Mouse (Mus musculus) ES-E14 (cell line): ENCODE results near the gene Klf12. TPM values are rescaled to one million over a fixed set of nuclear protein-coding genes. Genes with fewer than 3 reads are reported as not detected.

Experiments
- DNase-seq: peaks from one replicate; pipeline ENCODE4 v3.0.0-alpha.2; 2013; ENCODE audit warnings: low read depth, low spot score
- H3K27ac ChIP-seq: 2 replicates; pipeline ENCODE4 v1.5.1; 2012; ENCODE audit warnings: low read depth, mild to moderate bottlenecking, low read length, moderate library complexity, mixed read lengths; ENCODE audit not compliant: poor library complexity, insufficient read depth, severe bottlenecking
- H3K36me3 ChIP-seq: 2 replicates; pipeline ENCODE4 v1.6.1; 2012; ENCODE audit warnings: mild to moderate bottlenecking, low read length, moderate library complexity, mixed read lengths; ENCODE audit not compliant: control insufficient read depth, poor library complexity, insufficient read depth, severe bottlenecking
- H3K4me1 ChIP-seq, 2 experiments: fragments of 150-350 bp in 1 of 2; sonication (generic) in 1 of 2; 2 replicates each; pipeline ENCODE4 v1.6.1; 2012; ENCODE audit warnings: low read length in 2 of 2, mild to moderate bottlenecking in 1 of 2, mixed read lengths in 1 of 2; ENCODE audit not compliant: control insufficient read depth in 2 of 2, insufficient read depth in 2 of 2, poor library complexity in 1 of 2
- H3K4me3 ChIP-seq, 2 experiments: fragments of 150-350 bp in 1 of 2; sonication (generic) in 1 of 2; 2 replicates each; pipeline ENCODE4 v1.5.1; 2012; ENCODE audit warnings: low read length in 2 of 2, low read depth in 1 of 2, mild to moderate bottlenecking in 1 of 2, mixed read lengths in 1 of 2; ENCODE audit not compliant: insufficient read depth in 1 of 2, poor library complexity in 1 of 2, severe bottlenecking in 1 of 2
- H3K9ac ChIP-seq: 2 replicates; pipeline ENCODE4 v1.6.1; 2012; ENCODE audit warnings: low read depth, mild to moderate bottlenecking, low read length, mixed read lengths; ENCODE audit not compliant: poor library complexity, insufficient read depth, severe bottlenecking
- H3K9me3 ChIP-seq: fragments of 150-350 bp; sonication (generic); 2 replicates; pipeline ENCODE4 v1.6.1; 2012; ENCODE audit warnings: low read depth, mild to moderate bottlenecking, low read length; ENCODE audit not compliant: control insufficient read depth, insufficient read depth
- CHD2 ChIP-seq: IDR thresholded peaks from 2 replicates; pipeline ENCODE4 v1.6.1; 2014; ENCODE audit warnings: mild to moderate bottlenecking, low read depth, low read length, inconsistent platforms
- HCFC1 ChIP-seq: IDR thresholded peaks from 2 replicates; pipeline ENCODE4 v1.6.1; 2012; ENCODE audit warnings: low read length, inconsistent platforms, borderline replicate concordance; ENCODE audit not compliant: insufficient read depth
- MAFK ChIP-seq: IDR thresholded peaks from 2 replicates; pipeline ENCODE4 v1.6.1; 2014; ENCODE audit warnings: mild to moderate bottlenecking, low read depth, low read length, inconsistent platforms; ENCODE audit not compliant: insufficient read depth
- ZC3H11A ChIP-seq: IDR thresholded peaks from 2 replicates; pipeline ENCODE4 v1.6.1; 2012; ENCODE audit warnings: low read depth, mild to moderate bottlenecking, inconsistent platforms, low read length, borderline replicate concordance
- ZNF384 ChIP-seq: IDR thresholded peaks from 2 replicates; pipeline ENCODE4 v1.6.1; 2012; ENCODE audit warnings: low read depth, low read length, inconsistent platforms
- in situ Hi-C, 2 experiments: fragments of 600-800 bp; cut with MboI; formaldehyde crosslinking; loops; one replicate each; pipeline ENCODE4 v1.15.1; 2025; ENCODE audit warnings: low sequenced_read_pairs in 2 of 2, inconsistent platforms in 1 of 2; ENCODE audit not compliant: unreplicated experiment in 2 of 2
- total RNA-seq: library from RNA; depleted of rRNA; stranded (reverse); fragments of 300-350 nt; gene quantifications from 2 replicates; pipeline ENCODE4 v1.2.3, GENCODE M21; 2012

The Klf12 gene
- total RNA-seq, 1 experiment, result 8.7 TPM

DNA sequence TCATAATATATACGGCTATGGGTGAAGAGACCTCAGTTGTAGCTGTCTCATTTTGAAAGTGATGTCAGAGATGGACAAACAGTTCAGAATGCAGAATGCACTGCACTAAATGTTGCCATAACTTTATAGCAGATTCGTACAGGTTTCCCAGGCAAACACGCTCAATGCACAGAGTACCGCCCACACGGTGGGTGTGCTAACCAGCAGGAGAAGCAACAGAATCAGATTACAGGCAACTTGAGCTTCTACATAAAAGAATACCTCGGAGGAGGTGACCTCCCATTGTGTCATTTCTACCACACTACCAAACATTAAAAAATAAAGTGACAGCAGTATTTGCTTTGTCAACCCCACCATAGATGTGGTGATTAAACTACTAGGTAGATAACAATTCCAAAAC lies 171.1 kb downstream of the Klf12 start:
- TF ChIP-seq MAFK, result no peak
- TF ChIP-seq CHD2, result no peak
- TF ChIP-seq ZNF384, result no peak
- TF ChIP-seq ZC3H11A, result no peak
- no peak for TF ChIP-seq HCFC1
- H3K27ac ChIP-seq, result no peak overlapping the region
- DNase-seq, result no peak
- H3K9ac ChIP-seq, result no peak overlapping the region
- H3K4me3 ChIP-seq, result no peak overlapping the region
- H3K36me3 ChIP-seq, result no peaks in the 10 kb centered on the region; the same call in none of the 2 replicates
- no peaks in the 10 kb centered on the region for H3K9me3 ChIP-seq
- H3K4me1 ChIP-seq, result peaks cover 11% of the 10 kb centered on the region in 2 experiments; a peak in 3 of 4 replicates
- in situ Hi-C loops, result no loop called here

DNA sequence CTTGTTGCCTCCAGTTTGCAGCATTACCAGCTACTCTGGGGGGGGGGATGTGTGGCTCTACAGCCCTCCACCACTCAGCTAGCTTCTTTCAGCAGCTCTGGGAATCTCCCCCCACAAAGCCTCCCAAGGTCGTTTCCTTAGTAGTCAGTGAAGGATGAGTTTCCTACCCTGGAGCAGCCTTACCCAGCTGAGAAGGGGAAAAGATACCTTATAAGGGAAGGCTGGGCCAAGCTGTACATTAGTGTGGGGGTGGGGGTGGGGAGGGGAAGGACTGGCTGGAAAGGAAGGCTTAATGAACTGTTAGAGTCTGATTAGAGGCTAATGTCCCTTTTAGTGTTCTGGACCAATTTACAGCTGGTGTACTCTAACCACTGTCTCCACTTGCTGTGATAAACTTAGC lies 172.7 kb downstream of the Klf12 start:
- Histone ChIP-seq H3K36me3 (no peaks in the 10 kb centered on the region; the same call in none of the 2 replicates), H3K4me1 (peaks cover 11% of the 10 kb centered on the region in 2 experiments; a peak in 3 of 4 replicates), H3K27ac (no peak overlapping the region), H3K9me3 (no peaks in the 10 kb centered on the region), H3K4me3 (no peak overlapping the region), H3K9ac (no peak overlapping the region)
- TF ChIP-seq MAFK (no peak), HCFC1 (no peak), CHD2 (no peak), ZC3H11A (no peak), ZNF384 (no peak)
- DNase-seq, result no peak
- in situ Hi-C loops, result no loop called here

DNA sequence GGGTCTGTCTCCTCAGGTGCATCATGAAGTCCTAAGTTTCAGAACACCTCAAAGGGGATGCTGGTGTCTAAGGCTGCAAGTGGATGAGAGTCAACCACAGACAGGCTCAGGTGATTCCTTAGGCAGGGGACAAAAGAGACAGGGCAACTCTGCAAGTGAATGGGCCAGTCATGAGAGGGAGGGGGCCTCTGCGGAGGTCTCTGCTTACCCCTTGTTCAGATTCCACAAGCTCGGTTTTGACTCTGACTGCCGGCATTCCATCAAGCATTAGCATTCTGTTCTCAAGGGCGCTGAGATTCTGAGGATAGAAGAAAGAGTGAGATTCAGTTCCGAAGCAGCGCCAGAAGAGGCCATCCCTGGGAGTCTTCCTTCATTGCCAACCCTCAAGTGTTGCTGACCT lies 174.9 kb downstream of the Klf12 start:
- peaks cover 18 to 20% of the 10 kb centered on the region in 2 experiments; a peak in 3 of 4 replicates for H3K4me1 ChIP-seq
- H3K9ac ChIP-seq, result no peak overlapping the region
- H3K4me3 ChIP-seq, result no peak overlapping the region; a peak in 1 of 4 replicates
- peak; percentile 35 for DNase-seq
- TF ChIP-seq ZNF384 (no peak), ZC3H11A (no peak), HCFC1 (no peak), MAFK (no peak), CHD2 (no peak)
- H3K27ac ChIP-seq, result no peak overlapping the region
- no peaks in the 10 kb centered on the region for H3K9me3 ChIP-seq
- H3K36me3 ChIP-seq, result no peaks in the 10 kb centered on the region; the same call in none of the 2 replicates
- in situ Hi-C loops, result no loop called here

DNA sequence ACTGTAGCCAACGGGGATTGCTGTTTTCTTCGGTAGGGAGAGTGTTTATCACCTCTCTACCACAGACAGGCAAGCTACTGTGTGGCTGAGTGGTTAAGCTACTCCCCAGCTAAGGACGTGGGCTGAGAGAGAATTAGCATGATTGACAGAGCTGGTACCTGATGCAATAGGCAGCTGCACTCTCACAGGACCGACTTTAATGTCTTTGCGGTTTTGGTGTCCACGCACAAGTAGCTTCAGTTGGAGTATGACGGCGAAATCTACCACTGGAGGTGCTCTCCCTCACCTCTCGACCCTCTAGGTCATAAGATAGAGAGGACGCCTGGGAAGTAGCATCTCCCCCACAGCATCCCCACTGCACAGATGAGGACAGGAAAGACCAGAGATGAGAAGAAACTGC lies 178.9 kb downstream of the Klf12 start:
- Histone ChIP-seq H3K36me3 (no peaks in the 10 kb centered on the region; the same call in 1 of the 2 replicates), H3K4me3 (no peak overlapping the region), H3K9ac (no peak overlapping the region), H3K4me1 (peaks cover 11 to 15% of the 10 kb centered on the region in 2 experiments; a peak in 3 of 4 replicates), H3K27ac (no peak overlapping the region), H3K9me3 (no peaks in the 10 kb centered on the region)
- no peak for TF ChIP-seq CHD2
- no peak for TF ChIP-seq ZC3H11A
- no peak for TF ChIP-seq MAFK
- no peak for TF ChIP-seq ZNF384
- no peak for TF ChIP-seq HCFC1
- in situ Hi-C loops, result no loop called here
- DNase-seq, result no peak
